Mouse (Mus musculus): Measurements from ENCODE around the gene Sema4c.

DNA sequence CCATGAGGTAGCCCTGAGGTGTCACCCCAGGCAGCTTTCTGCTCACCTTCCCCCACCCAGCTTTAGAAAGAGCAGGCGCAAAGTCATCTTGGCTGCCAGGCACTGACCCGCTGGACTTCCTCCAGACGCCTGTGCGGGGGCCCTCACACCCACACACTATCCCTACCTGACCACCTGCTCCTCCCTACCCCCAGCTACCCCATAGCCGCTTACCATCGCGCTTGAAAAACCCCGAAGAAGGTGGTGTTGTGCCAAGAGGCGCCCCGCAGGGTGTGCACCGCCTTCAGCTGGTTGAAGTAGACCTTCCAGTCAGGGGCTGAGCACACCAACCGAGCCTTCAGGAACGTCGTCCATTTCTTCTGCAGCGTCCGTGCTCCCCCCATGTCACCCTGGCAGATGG, 5.6 kb downstream of the Sema4c start:
- no peak for TF ChIP-seq CTCF (IDR thresholded peaks at IDR 0.05; ENCODE audit: low read depth, low read length)
- TF ChIP-seq TAL1 (conservative IDR thresholded peaks at IDR 0.05; ENCODE audit: low read depth, low read length): no peak
- no peak for TF ChIP-seq POLR2AphosphoS5 (IDR thresholded peaks at IDR 0.05; ENCODE audit: insufficient replicate concordance, low read depth, low read length)
- TF ChIP-seq GATA1 (IDR thresholded peaks at IDR 0.05; ENCODE audit: borderline replicate concordance, low read length): no peak

Measured in G1E (cell line).